Mouse (Mus musculus) limb, embryonic 15.5 days (tissue): Measurements from ENCODE around the gene Slc29a1. TPM values are rescaled to one million over a fixed set of nuclear protein-coding genes. Genes with fewer than 3 reads are reported as not detected.

Experiments used
- ATAC-seq: fragments of 200-750 bp; cut with Nextera tagmentation; 2 replicates; pipeline ENCODE4 v1.8.0; 2017; ENCODE audit warnings: low read depth, moderate TSS enrichment; ENCODE audit not compliant: insufficient number of reproducible peaks, low FRiP score, low TSS enrichment
- H3K27ac ChIP-seq: fragments of 300-500 bp; sonication (generic); 2 replicates; pipeline ENCODE4 v1.5.1; 2015; ENCODE audit warnings: moderate library complexity, mild to moderate bottlenecking, inconsistent platforms
- H3K27me3 ChIP-seq: fragments of 300-500 bp; sonication (generic); 2 replicates; pipeline ENCODE4 v1.6.1; 2015; ENCODE audit warnings: inconsistent platforms
- H3K36me3 ChIP-seq: fragments of 300-500 bp; sonication (generic); 2 replicates; pipeline ENCODE4 v1.6.1; 2015; ENCODE audit warnings: inconsistent platforms
- H3K4me1 ChIP-seq: fragments of 300-500 bp; sonication (generic); 2 replicates; pipeline ENCODE4 v1.6.1; 2015; ENCODE audit warnings: inconsistent platforms
- H3K4me2 ChIP-seq: fragments of 300-500 bp; sonication (generic); 2 replicates; pipeline ENCODE4 v1.6.1; 2015; ENCODE audit warnings: mild to moderate bottlenecking, inconsistent platforms
- H3K4me3 ChIP-seq: fragments of 300-500 bp; sonication (generic); 2 replicates; pipeline ENCODE4 v1.5.1; 2015; ENCODE audit warnings: mild to moderate bottlenecking, inconsistent platforms
- H3K9ac ChIP-seq: fragments of 300-500 bp; sonication (generic); 2 replicates; pipeline ENCODE4 v1.6.1; 2015; ENCODE audit warnings: inconsistent platforms
- H3K9me3 ChIP-seq: fragments of 300-500 bp; sonication (generic); 2 replicates; pipeline ENCODE4 v1.6.1; 2016; ENCODE audit warnings: inconsistent platforms
- WGBS: fragments of 180-500 bp; shearing (Covaris S2); methylation state at CpG from one replicate; pipeline ENCODE4 v1.1.7; 2015; 5-methylcytosine and 5-hydroxymethylcytosine counted together
- polyA plus RNA-seq: library from polyadenylated mRNA; unstranded; fragments of >200 nt; fragmentation: Nextera tagmentation; extraction: Ambion mirVana; gene quantifications from 2 replicates; pipeline ENCODE4 v1.2.1, GENCODE M21; 2015

Gene Slc29a1
- polyA plus RNA-seq, 1 experiment from 2014 or later: 120 TPM

DNA sequence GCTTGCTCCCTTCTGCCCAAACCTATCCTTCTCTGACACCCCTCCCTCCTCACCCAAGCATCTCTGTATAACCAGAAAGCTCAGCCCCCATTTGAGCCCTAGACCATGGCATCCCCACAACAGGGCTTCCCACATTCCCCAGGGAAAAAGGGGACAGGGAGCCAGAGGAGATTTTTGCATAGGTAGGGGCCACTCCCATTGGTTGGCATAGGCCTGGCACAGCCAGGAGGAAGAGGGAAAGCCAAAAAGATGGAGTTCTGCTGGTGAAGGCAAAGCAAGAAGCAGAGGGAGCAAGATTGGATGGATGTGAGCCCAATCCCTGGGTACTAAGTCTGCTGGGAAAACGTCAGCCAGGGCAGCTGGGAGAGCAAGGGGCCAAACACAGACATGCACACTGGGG, 56.3 kb downstream of the Slc29a1 start:
- H3K4me2 ChIP-seq: no peak overlapping the region
- no peak overlapping the region for H3K4me3 ChIP-seq
- H3K27me3 ChIP-seq: peaks cover 94% of the 10 kb centered on the region
- H3K4me1 ChIP-seq: peaks cover 19% of the 10 kb centered on the region
- 45% methylated on average over 1 of the region's 1 CpGs for WGBS
- 0 out of 2 replicates have a peak, but pooled peaks cover 12% of the 10 kb centered on the region for H3K36me3 ChIP-seq
- H3K9ac ChIP-seq: no peak overlapping the region
- no peak overlapping the region for H3K27ac ChIP-seq
- ATAC-seq: no peak
- H3K9me3 ChIP-seq: no peaks in the 10 kb centered on the region

DNA sequence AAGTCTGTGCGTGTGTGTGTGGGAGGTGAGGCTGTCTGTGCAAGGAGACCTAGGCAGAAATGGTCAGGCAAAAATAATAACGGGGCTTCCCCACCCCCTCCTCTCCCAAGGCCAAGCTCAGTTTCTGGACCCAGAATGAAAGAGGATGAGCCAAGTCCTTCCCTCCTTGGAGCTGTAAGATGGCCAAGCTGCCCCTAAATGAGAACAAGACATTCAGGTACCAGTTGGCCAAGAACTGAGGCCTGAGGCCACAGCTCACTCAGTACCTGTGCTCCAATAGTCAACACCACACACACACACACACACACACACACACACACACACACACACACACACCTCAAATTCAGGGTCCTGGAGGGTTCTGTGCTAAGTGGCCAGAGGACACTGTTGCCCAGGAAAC, 56.7 kb downstream of the Slc29a1 start:
- no peak overlapping the region for H3K27ac ChIP-seq
- H3K9ac ChIP-seq: no peak overlapping the region
- H3K4me3 ChIP-seq: no peak overlapping the region
- no peak overlapping the region for H3K4me2 ChIP-seq
- H3K4me1 ChIP-seq: peaks cover 19% of the 10 kb centered on the region
- WGBS: 69% methylated on average over 2 of the region's 2 CpGs
- H3K27me3 ChIP-seq: peaks cover 94% of the 10 kb centered on the region
- 0 out of 2 replicates have a peak, but pooled peaks cover 12% of the 10 kb centered on the region for H3K36me3 ChIP-seq
- ATAC-seq: no peak
- H3K9me3 ChIP-seq: no peaks in the 10 kb centered on the region

DNA sequence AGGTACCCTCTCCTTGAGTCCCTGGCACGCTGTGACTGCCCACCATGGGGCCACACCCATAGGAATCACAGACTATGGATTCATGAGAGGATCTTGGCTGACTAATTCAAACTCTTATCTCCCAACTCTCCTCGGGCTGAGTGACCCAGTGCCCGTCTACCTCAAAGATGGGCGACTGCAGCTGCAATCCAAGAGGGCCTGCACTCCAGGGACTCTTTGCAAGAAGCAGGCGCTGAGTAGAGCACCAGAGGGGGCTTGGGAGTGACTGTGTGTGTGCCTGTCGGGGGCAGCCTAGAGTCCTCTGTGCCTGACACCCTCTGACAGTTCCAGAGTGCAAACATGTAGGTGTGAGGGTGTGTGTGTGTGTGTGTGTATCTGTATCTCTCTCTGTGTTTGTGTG, 57.3 kb downstream of the Slc29a1 start:
- H3K9me3 ChIP-seq: no peaks in the 10 kb centered on the region
- 46% methylated on average over 6 of the region's 6 CpGs for WGBS
- no peak for ATAC-seq
- no peak overlapping the region for H3K4me3 ChIP-seq
- no peak overlapping the region for H3K4me2 ChIP-seq
- H3K4me1 ChIP-seq: peaks cover 19% of the 10 kb centered on the region
- 0 out of 2 replicates have a peak, but pooled peaks cover 12% of the 10 kb centered on the region for H3K36me3 ChIP-seq
- H3K27ac ChIP-seq: no peak overlapping the region
- H3K9ac ChIP-seq: no peak overlapping the region
- peaks cover 90% of the 10 kb centered on the region for H3K27me3 ChIP-seq

DNA sequence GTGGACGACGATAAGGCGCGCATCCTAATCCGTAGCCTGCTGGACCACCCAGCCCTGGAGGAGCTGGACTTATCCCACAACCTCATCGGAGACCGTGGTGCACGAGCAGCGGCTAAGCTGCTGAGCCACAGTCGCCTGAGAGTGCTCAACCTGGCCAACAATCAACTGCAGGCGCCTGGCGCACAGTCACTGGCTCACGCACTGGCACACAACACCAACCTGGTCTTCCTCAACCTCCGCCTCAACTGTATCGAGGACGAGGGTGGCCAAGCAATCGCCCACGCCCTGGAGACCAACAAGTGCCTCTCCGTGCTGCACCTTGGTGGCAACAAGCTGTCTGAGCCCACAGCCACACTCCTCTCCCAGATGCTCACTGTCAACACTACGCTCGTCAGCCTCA, 59.7 kb downstream of the Slc29a1 start:
- Histone ChIP-seq H3K36me3 (0 out of 2 replicates have a peak, but pooled peaks cover 4% of the 10 kb centered on the region), H3K9ac (no peak overlapping the region), H3K4me1 (peaks cover 9% of the 10 kb centered on the region; the same call in 1 of the 2 replicates), H3K4me2 (no peak overlapping the region), H3K27ac (no peak overlapping the region), H3K4me3 (no peak overlapping the region), H3K27me3 (peaks cover 89% of the 10 kb centered on the region), H3K9me3 (no peaks in the 10 kb centered on the region)
- WGBS: 80% methylated on average over 21 of the region's 21 CpGs
- ATAC-seq: no peak

DNA sequence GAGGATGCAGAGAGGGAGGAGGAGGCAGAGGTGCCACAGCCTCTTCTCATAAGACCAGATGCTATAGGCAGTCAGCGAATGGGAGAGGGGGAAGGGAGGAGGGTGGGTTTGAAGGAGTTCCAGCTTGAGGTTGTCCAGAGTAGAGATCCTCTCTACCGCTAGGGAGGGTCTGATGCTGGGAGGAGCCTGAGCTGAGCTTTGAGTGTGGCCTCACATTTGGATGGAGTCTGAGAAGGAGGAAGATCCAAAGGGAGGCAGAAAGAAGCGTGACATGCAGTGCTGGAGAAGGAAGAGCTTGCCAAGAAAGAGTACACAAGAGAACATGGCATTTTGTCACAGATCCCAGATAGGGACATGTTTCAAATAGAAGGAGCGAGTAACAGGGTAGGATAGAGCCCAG, 61.0 kb downstream of the Slc29a1 start:
- Histone ChIP-seq H3K4me3 (no peak overlapping the region), H3K36me3 (no peaks in the 10 kb centered on the region), H3K9ac (no peak overlapping the region), H3K4me1 (no peaks in the 10 kb centered on the region), H3K27ac (no peak overlapping the region), H3K9me3 (no peaks in the 10 kb centered on the region), H3K27me3 (peaks cover 86% of the 10 kb centered on the region), H3K4me2 (no peak overlapping the region)
- ATAC-seq: no peak
- WGBS: 68% methylated on average over 4 of the region's 4 CpGs

DNA sequence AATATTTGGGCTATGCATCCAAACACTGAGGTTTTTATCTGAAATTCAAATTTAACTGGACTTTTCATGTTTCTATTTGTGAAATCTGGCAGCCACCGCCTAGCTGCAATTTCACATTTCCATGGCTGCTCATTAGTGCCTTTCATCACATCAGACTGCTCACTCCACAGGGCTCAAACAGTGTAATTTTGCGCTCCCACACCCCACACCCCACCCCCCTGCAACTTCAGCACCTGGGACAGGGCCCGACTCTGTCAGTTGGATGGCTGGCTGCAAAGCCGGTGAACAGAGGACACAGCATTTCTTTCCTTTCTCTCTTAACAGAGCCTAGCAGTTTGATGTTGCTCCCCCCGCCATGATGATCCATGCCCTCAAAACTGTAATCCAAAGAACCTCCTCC, 63.1 kb downstream of the Slc29a1 start:
- H3K27me3 ChIP-seq: peaks cover 88% of the 10 kb centered on the region
- ATAC-seq: no peak
- H3K9ac ChIP-seq: no peak overlapping the region
- H3K36me3 ChIP-seq: no peaks in the 10 kb centered on the region
- H3K9me3 ChIP-seq: no peaks in the 10 kb centered on the region
- no peaks in the 10 kb centered on the region for H3K4me1 ChIP-seq
- H3K4me2 ChIP-seq: no peak overlapping the region
- H3K4me3 ChIP-seq: no peak overlapping the region
- no peak overlapping the region for H3K27ac ChIP-seq
- 9% methylated on average over 5 of the region's 5 CpGs for WGBS

Other genes with a start within 250 kb of the Slc29a1 start
- 61.1 and 61.7 TPM in 2 replicates for gene Cdc5l, start 165.9 kb downstream of the Slc29a1 start, polyA plus RNA-seq
- gene Spats1, start 124.2 kb downstream of the Slc29a1 start, polyA plus RNA-seq: 0.21 and 0.22 TPM in 2 replicates
- gene Aars2, start 92.8 kb downstream of the Slc29a1 start, polyA plus RNA-seq: 14.7 and 16.5 TPM in 2 replicates
- 0.17 and 0.19 TPM in 2 replicates for gene Tcte1, start 76.2 kb downstream of the Slc29a1 start, polyA plus RNA-seq
- 2.9 and 4.7 TPM in 2 replicates for gene Tmem151b, start 49.9 kb downstream of the Slc29a1 start, polyA plus RNA-seq
- 5.9 and 6.1 TPM in 2 replicates for gene Nfkbie, start 43.9 kb downstream of the Slc29a1 start, polyA plus RNA-seq
- 139 and 142 TPM in 2 replicates for gene Slc35b2, start 35.7 kb downstream of the Slc29a1 start, polyA plus RNA-seq
- 1,467 and 1,497 TPM in 2 replicates for gene Hsp90ab1, start 26.3 kb downstream of the Slc29a1 start, polyA plus RNA-seq
- 22.9 and 39.7 TPM in 2 replicates for gene Mymx, start 2.5 kb upstream of the Slc29a1 start, polyA plus RNA-seq
- gene Capn11, start 59.7 kb upstream of the Slc29a1 start, polyA plus RNA-seq: 0.21 and 0.37 TPM in 2 replicates
- 142 and 143 TPM in 2 replicates for gene Mrpl14, start 86.7 kb upstream of the Slc29a1 start, polyA plus RNA-seq
- gene Tmem63b, start 87.3 kb upstream of the Slc29a1 start, polyA plus RNA-seq: 38.1 and 39.2 TPM in 2 replicates
- 0.63 TPM in 1 of 2 replicates, not detected in the other for gene 1600014C23Rik, start 134.2 kb upstream of the Slc29a1 start, polyA plus RNA-seq